Mouse (Mus musculus) CD4-positive helper T cell, adult 2 months (primary cell): ENCODE measurements around the gene Ccdc8.
"Not testable (repeated sequence)": the region's sequence is repeated elsewhere in the genome, so short reads cannot be mapped to it uniquely, and the experiment has no call there.

Experiments
- DNase-seq: peaks from one replicate; pipeline ENCODE4 v3.0.0-alpha.2; 2012; ENCODE audit warnings: low read depth, missing footprints, low spot score

The Ccdc8 gene

DNA sequence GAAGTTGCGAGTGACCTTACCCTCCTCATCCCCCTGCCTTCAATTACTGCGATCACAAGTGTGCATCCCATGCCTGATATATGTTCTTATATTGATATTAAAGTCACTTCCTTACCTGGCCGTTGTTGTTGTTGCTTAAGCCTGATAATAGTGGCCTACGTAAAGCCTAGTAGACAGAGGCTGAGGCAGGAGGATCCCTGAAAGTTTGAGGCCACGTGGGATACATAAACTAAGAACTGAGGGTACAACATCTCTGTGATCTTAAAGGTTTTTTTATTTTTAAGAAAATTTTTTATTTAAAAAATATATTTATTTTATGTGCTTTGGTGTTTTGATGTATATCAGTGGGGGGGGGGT, at the start of gene Ccdc8:
Ccdc8 (plus strand) TSS at position 258 of the 357 bp plus-strand sequence.
- DNase-seq, result no peak

GRCm38 (mm10) chr7:16942861-16943260, 49.6 kb upstream of the Ccdc8 start:
- no peak for DNase-seq

- DNase-seq, result peak; percentile 62
Observed at GRCm38 (mm10) chr7:16944061-16944807, 48.3 kb upstream of the Ccdc8 start, which contains the start of gene Pnmal2. Pnmal2 (plus strand) TSS chr7:16944682.

- DNase-seq, result no peak
Observed at GRCm38 (mm10) chr7:16944808-16945315, 47.6 kb upstream of the Ccdc8 start.

GRCm38 (mm10) chr7:16945419-16945818, 47.1 kb upstream of the Ccdc8 start:
- no peak for DNase-seq

- no peak for DNase-seq
Observed at GRCm38 (mm10) chr7:16946441-16947348, 45.8 kb upstream of the Ccdc8 start.

DNA sequence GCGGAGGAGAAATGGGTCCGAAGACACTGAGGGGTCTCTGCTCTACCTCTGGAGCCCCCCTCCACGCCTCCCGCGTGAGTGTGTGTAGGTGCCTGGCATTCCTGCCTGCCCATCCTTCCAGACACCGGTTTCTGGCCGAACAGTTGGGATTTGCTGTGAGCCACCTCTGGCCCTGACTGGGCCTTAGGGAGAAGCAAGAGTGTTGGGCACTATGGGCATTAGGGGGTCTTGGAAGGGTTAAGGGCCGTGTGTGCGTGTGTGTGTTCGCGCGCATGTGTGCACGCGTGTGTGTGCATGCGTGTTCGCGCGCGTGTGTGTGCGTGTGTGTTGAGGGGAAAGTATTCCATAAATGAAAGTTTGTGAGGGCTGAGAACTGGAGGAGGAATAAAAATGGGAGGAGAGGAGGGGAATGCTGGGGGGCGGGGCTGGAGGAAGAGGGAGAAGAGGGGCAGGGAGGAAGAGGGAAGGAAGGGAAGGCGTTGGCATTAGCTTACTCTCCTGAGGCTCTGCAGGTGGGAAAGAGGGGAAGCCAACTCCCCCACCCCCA, 45.1 kb upstream of the Ccdc8 start:
- no peak for DNase-seq

GRCm38 (mm10) chr7:16947959-16948361, 44.5 kb upstream of the Ccdc8 start:
- no peak for DNase-seq

GRCm38 (mm10) chr7:16948923-16949458, 43.5 kb upstream of the Ccdc8 start:
- no peak for DNase-seq

- peak; percentile 68 for DNase-seq
Observed at GRCm38 (mm10) chr7:16949908-16950841, 42.3 kb upstream of the Ccdc8 start.

GRCm38 (mm10) chr7:16950861-16951635, 41.5 kb upstream of the Ccdc8 start:
- DNase-seq, result peak; percentile 84

DNA sequence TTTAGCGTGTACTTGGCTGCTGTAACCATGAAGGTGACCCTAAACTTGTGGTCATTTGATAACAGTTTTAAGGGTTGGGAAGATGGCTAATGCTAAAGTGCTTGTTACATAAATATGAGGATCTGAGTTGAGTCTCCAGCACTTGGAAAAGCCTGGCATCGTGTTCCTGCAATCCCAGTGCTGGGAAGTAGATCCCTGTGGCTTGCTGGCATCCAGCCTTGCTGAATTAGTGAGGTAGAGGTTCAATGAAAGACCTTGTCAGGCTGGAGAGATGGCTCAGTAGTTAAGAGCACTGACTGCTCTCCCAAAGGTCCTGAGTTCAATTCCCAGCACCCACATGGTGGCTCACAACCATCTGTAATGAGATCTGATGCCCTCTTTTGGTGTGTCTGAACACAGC, 38.7 kb upstream of the Ccdc8 start:
- DNase-seq, result not testable (repeated sequence)

GRCm38 (mm10) chr7:16955712-16956111, 36.8 kb upstream of the Ccdc8 start:
- DNase-seq, result no peak

DNA sequence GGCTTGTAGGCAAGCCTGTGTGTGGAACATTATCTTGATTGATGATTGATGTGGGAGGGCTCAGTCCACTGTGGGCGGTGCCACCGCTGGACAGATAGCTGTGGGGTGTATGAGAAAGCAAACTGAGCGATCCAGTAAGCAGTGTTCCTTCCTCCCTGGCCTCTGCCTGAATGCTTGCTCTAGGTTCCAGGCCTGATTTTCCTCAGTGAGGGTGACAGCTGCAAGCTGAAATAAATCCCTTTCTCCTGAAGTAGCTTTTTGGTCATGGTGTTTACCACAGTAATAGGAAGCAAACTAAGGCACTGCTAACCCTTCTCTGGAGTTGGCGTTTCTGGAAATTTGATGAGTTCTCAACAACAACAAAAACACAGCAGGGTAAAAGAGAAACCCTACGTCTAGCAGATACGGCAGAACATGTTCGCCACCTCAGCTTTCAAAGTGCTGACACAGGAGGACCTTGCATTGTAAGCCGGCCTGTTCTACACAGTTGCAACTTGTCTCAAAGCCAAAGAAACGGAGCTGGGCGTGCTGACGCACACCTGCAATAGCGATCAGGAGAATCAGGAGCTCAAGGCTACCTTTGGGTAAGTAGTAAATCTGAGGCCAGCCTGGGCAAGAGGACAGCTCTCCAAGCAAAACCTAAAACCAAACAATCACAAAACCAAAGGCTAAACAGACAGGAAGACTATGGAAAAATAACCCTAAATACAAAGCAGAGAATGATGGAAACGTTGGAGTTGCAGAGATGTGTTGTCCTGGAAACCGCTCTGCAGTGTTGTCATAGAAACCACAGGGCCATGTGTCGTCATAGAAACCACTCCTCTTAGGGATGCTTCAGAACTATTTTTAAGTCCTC, 35.9 kb upstream of the Ccdc8 start:
- DNase-seq, result no peak

- DNase-seq, result no peak
Observed at GRCm38 (mm10) chr7:16959539-16960187, 32.8 kb upstream of the Ccdc8 start, which contains the start of gene Pnmal1. Pnmal1 (plus strand) TSS chr7:16959679.

GRCm38 (mm10) chr7:16961678-16962077, 30.8 kb upstream of the Ccdc8 start:
- no peak for DNase-seq

GRCm38 (mm10) chr7:16968414-16968813, 24.1 kb upstream of the Ccdc8 start:
- DNase-seq, result no peak

GRCm38 (mm10) chr7:16971160-16971559, 21.3 kb upstream of the Ccdc8 start:
- no peak for DNase-seq
